In genomic region chr16:89757384-89757783, GRCm38 (mm10) we compare ENCODE assay signal across 30 mouse cellular contexts.
DNase-seq lines count a peak whose midpoint lies in the region; ATAC-seq and TF ChIP-seq lines count a peak whose summit lies in the region.
"Had no signal": no experiment of that assay in that cellular context is flagged by ENCODE, and none has a peak within 500 bp of the region (broad histone marks: within the 10 kb centered on the region; RNA-seq: fewer than 3 reads in every experiment).

No protein-coding gene starts in this region.

- H3K27me3 ChIP-seq in embryonic facial prominence, embryonic 14.5 days (replicated peaks; ENCODE audit: control insufficient read depth, insufficient read depth, low read length) = no peaks in the 10 kb centered on the region
- no peaks in the 10 kb centered on the region for H3K27me3 ChIP-seq in embryonic facial prominence, embryonic 10.5 days (replicated peaks; ENCODE audit: low read depth, poor library complexity, severe bottlenecking)
- no peaks in the 10 kb centered on the region for H3K27me3 ChIP-seq in midbrain, embryonic 14.5 days (ENCODE audit: control insufficient read depth, insufficient read depth, low read length)
- no peaks in the 10 kb centered on the region for H3K27me3 ChIP-seq in midbrain, embryonic 11.5 days (ENCODE audit: control insufficient read depth, insufficient read depth, low read length)
- H3K27me3 ChIP-seq: limb, embryonic 12.5 days; liver, embryonic 15.5 days; neural tube, embryonic 15.5 days had no signal

- TF ChIP-seq POLR2A in brain, embryonic 14.5 days (IDR thresholded peaks at IDR 0.05; ENCODE audit: borderline replicate concordance, extremely low read depth, insufficient read depth, insufficient read length, poor library complexity, severe bottlenecking) = no peak

- no peak overlapping the region for H3K4me3 ChIP-seq in embryonic facial prominence, embryonic 14.5 days (ENCODE audit: low read depth, low read length)
- H3K4me3 ChIP-seq in embryonic facial prominence, embryonic 10.5 days = no peak overlapping the region
- no peak overlapping the region for H3K4me3 ChIP-seq in midbrain, embryonic 14.5 days (replicated peaks; ENCODE audit: low read depth, low read length)
- no peak overlapping the region for H3K4me3 ChIP-seq in midbrain, embryonic 11.5 days (ENCODE audit: low read depth, low read length)
- H3K4me3 ChIP-seq: limb, embryonic 12.5 days; liver, embryonic 15.5 days; neural tube, embryonic 15.5 days had no signal

- no peak overlapping the region for H3K27ac ChIP-seq in embryonic facial prominence, embryonic 14.5 days (replicated peaks; ENCODE audit: low read depth, low read length)
- H3K27ac ChIP-seq in embryonic facial prominence, embryonic 10.5 days (replicated peaks) = no peak overlapping the region
- no peak overlapping the region for H3K27ac ChIP-seq in midbrain, embryonic 14.5 days (replicated peaks; ENCODE audit: low read depth, low read length)
- no peak overlapping the region for H3K27ac ChIP-seq in midbrain, embryonic 11.5 days (ENCODE audit: low read depth, low read length)
- H3K27ac ChIP-seq: limb, embryonic 12.5 days; liver, embryonic 15.5 days; neural tube, embryonic 15.5 days; stomach, postnatal 0 days had no signal

- H3K9ac ChIP-seq in embryonic facial prominence, embryonic 14.5 days (ENCODE audit: low read depth, low read length) = no peak overlapping the region
- H3K9ac ChIP-seq in midbrain, embryonic 14.5 days (replicated peaks; ENCODE audit: low read length) = no peak overlapping the region
- no peak overlapping the region for H3K9ac ChIP-seq in midbrain, embryonic 11.5 days (ENCODE audit: low read length)
- H3K9ac ChIP-seq: limb, embryonic 12.5 days; liver, embryonic 15.5 days; lung, embryonic 14.5 days; neural tube, embryonic 15.5 days had no signal

- DNase-seq in embryonic facial prominence, embryonic 14.5 days (ENCODE audit: low spot score) = peak; percentile 52
- no peak for DNase-seq in embryonic facial prominence, embryonic 10.5 days (ENCODE audit: low spot score)
- peak; percentile 1 for DNase-seq in heart, adult 11 months
- DNase-seq in heart, postnatal 14 days = no peak
- DNase-seq in midbrain, embryonic 14.5 days = peak; percentile 60
- no peak for DNase-seq in midbrain, embryonic 11.5 days (ENCODE audit: low spot score, missing footprints)
- DNase-seq in brain, embryonic 14.5 days (ENCODE audit: low read depth) = peak; percentile 82
- no peak for DNase-seq in embryo, embryonic 10.5 days (ENCODE audit: low spot score)
- DNase-seq: adrenal gland, adult 8-10 months; cerebellum, adult 11-12 months; cerebellum, adult 9-11 months; gastrocnemius, postnatal 14 days; heart, adult 18-20 months; heart, postnatal 4 days; kidney, adult 9 months; kidney, postnatal 10 days; layer of hippocampus, postnatal 36 days; lung, embryonic 14.5 days; lung, postnatal 14 days; retina, postnatal 1 day; right cerebral cortex, postnatal 4 days; thymus, adult 18-20 months; thymus, postnatal 36 days had no signal

- H3K36me3 ChIP-seq in embryonic facial prominence, embryonic 14.5 days (ENCODE audit: control insufficient read depth, insufficient read depth, low read length) = no peaks in the 10 kb centered on the region
- no peaks in the 10 kb centered on the region for H3K36me3 ChIP-seq in embryonic facial prominence, embryonic 10.5 days (replicated peaks)
- H3K36me3 ChIP-seq in midbrain, embryonic 14.5 days (ENCODE audit: control insufficient read depth, insufficient read depth, low read length) = no peaks in the 10 kb centered on the region
- no peaks in the 10 kb centered on the region for H3K36me3 ChIP-seq in midbrain, embryonic 11.5 days (ENCODE audit: control insufficient read depth, insufficient read depth, low read length)
- H3K36me3 ChIP-seq: G1E; limb, embryonic 12.5 days; liver, embryonic 15.5 days; neural tube, embryonic 15.5 days had no signal

- no peak overlapping the region for H3K4me2 ChIP-seq in embryonic facial prominence, embryonic 14.5 days (ENCODE audit: low read depth, low read length)
- no peak overlapping the region for H3K4me2 ChIP-seq in midbrain, embryonic 14.5 days (ENCODE audit: low read length)
- H3K4me2 ChIP-seq in midbrain, embryonic 11.5 days = no peak overlapping the region
- H3K4me2 ChIP-seq: heart, embryonic 11.5 days; limb, embryonic 12.5 days; liver, embryonic 15.5 days; lung, embryonic 14.5 days; neural tube, embryonic 15.5 days had no signal

- WGBS in embryonic facial prominence, embryonic 14.5 days = 58% methylated on average over 5 of the region's 5 CpGs
- WGBS in embryonic facial prominence, embryonic 10.5 days = 81% methylated on average over 5 of the region's 5 CpGs
- 18% methylated on average over 5 of the region's 5 CpGs for whole genome bisulfite sequencing in midbrain, embryonic 14.5 days
- 65% methylated on average over 5 of the region's 5 CpGs for WGBS in midbrain, embryonic 11.5 days

- no peaks in the 10 kb centered on the region for H3K4me1 ChIP-seq in embryonic facial prominence, embryonic 14.5 days (ENCODE audit: control insufficient read depth, insufficient read depth, low read length)
- H3K4me1 ChIP-seq in embryonic facial prominence, embryonic 10.5 days = peaks cover 6% of the 10 kb centered on the region; the same call in 1 of the 2 replicates
- no peaks in the 10 kb centered on the region for H3K4me1 ChIP-seq in midbrain, embryonic 14.5 days (ENCODE audit: control insufficient read depth, insufficient read depth, low read length)
- peaks cover 3% of the 10 kb centered on the region; the same call in 1 of the 2 replicates for H3K4me1 ChIP-seq in midbrain, embryonic 11.5 days (ENCODE audit: control insufficient read depth, insufficient read depth, low read length)
- H3K4me1 ChIP-seq: limb, embryonic 12.5 days; liver, embryonic 15.5 days had no signal

- H3K9me3 ChIP-seq in embryonic facial prominence, embryonic 14.5 days (ENCODE audit: control insufficient read depth, low read length) = 0 out of 2 replicates have a peak, but pooled peaks cover 3% of the 10 kb centered on the region
- H3K9me3 ChIP-seq in embryonic facial prominence, embryonic 10.5 days = no peaks in the 10 kb centered on the region
- no peaks in the 10 kb centered on the region for H3K9me3 ChIP-seq in midbrain, embryonic 14.5 days (ENCODE audit: control insufficient read depth, low read length)
- peaks cover 3% of the 10 kb centered on the region; the same call in 1 of the 2 replicates for H3K9me3 ChIP-seq in midbrain, embryonic 11.5 days (ENCODE audit: control insufficient read depth, low read length)
- H3K9me3 ChIP-seq: liver, embryonic 15.5 days; neural tube, embryonic 15.5 days had no signal

- ATAC-seq in embryonic facial prominence, embryonic 14.5 days (ENCODE audit: low read depth) = no peak
- no peak for ATAC-seq in midbrain, embryonic 14.5 days (ENCODE audit: low FRiP score, low TSS enrichment)
- ATAC-seq in midbrain, embryonic 11.5 days (ENCODE audit: low FRiP score) = no peak
- ATAC-seq: intestine, postnatal 0 days had no signal

- TF ChIP-seq CTCF in brain, embryonic 14.5 days (IDR thresholded peaks at IDR 0.05; ENCODE audit: borderline replicate concordance, extremely low read depth, insufficient read depth, insufficient read length) = no peak

- intact Hi-C loops in heart, postnatal 14 days (cut with DNase I) = no loop called here

Comparison
In these comparisons a context has a peak if more than half of its experiments do, and no peak if none do; other contexts are left out.
1. DNase-seq: peak in embryonic facial prominence, embryonic 14.5 days (single experiment), heart, adult 11 months (single experiment), midbrain, embryonic 14.5 days (single experiment) and brain, embryonic 14.5 days (single experiment); none in embryonic facial prominence, embryonic 10.5 days (single experiment), heart, postnatal 14 days (0 of 2), midbrain, embryonic 11.5 days (single experiment) and embryo, embryonic 10.5 days (single experiment).